In the genomic region with DNA sequence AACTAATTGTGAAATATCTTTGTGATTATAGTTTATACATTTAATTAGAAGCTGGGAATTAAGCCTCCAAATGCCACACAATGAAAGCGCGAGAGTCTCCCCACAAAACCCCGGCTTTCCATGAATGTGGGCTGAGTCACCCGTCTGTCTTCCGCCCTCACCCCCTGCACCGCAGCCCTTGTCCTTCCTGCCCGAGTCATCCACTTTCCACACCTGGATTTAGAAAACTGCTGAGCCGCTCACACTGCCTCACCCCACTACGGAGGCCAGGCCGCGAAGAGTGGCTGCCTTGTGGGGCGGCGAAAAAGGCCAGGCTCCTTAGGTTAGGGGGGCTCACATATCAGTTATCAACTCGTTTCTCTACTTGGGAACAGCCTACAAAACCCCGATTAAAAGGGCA, we compare ENCODE assay signal across 23 mouse cellular contexts.
DNase-seq lines count a peak whose midpoint lies in the region; ATAC-seq and TF ChIP-seq lines count a peak whose summit lies in the region.
"Had no signal": no experiment of that assay in that cellular context is flagged by ENCODE, and none has a peak within 500 bp of the region (broad histone marks: within the 10 kb centered on the region; RNA-seq: fewer than 3 reads in every experiment).

No protein-coding gene starts in this region.

- H3K4me3 ChIP-seq in testis, adult 2 months (ENCODE audit: control insufficient read depth, low read depth, low read length): peak overlapping the region; percentile 53
- no peak overlapping the region for H3K4me3 ChIP-seq in olfactory bulb, adult 2 months (ENCODE audit: insufficient read depth, low read depth, low read length)
- H3K4me3 ChIP-seq: embryonic facial prominence, embryonic 12.5 days; hindbrain, embryonic 10.5 days; limb, embryonic 10.5 days; midbrain, embryonic 10.5 days; neural tube, embryonic 15.5 days had no signal

- no peak for ATAC-seq in CD4-positive, CD25-positive, alpha-beta regulatory T cell, adult 4 months
- ATAC-seq: inflammation-experienced regulatory T-cells, adult 6 months; lung, postnatal 0 days had no signal

- H3K27ac ChIP-seq in testis, adult 2 months (ENCODE audit: control insufficient read depth, insufficient read depth, low read depth, low read length): no peak overlapping the region
- peak overlapping the region; percentile 49; the same call in 1 of the 2 replicates for H3K27ac ChIP-seq in olfactory bulb, adult 2 months (ENCODE audit: insufficient read depth, low read depth, low read length)
- H3K27ac ChIP-seq: embryonic facial prominence, embryonic 12.5 days; hindbrain, embryonic 10.5 days; limb, embryonic 10.5 days; macrophage; midbrain, embryonic 10.5 days; neural tube, embryonic 15.5 days; stomach, postnatal 0 days had no signal

- no peaks in the 10 kb centered on the region for H3K27me3 ChIP-seq in testis, adult 2 months (ENCODE audit: control insufficient read depth, insufficient read depth, low read length)
- H3K27me3 ChIP-seq: embryonic facial prominence, embryonic 12.5 days; neural tube, embryonic 15.5 days had no signal

- intact Hi-C loops in heart, postnatal 10 days (cut with DNase I): no loop called here
- intact Hi-C loops in left cerebral cortex, postnatal 36 days (cut with DNase I): no loop called here

- 42% methylated on average over 15 of the region's 15 CpGs for WGBS in olfactory bulb, adult 2 months

- no peak for TF ChIP-seq CTCF in testis, adult 2 months (IDR thresholded peaks at IDR 0.05; ENCODE audit: control insufficient read depth, insufficient read depth, insufficient replicate concordance, low read depth, low read length)
- no peak for TF ChIP-seq CTCF in olfactory bulb, adult 2 months (IDR thresholded peaks at IDR 0.05; ENCODE audit: insufficient read depth, low read depth, low read length)

- peaks cover 11% of the 10 kb centered on the region for H3K4me1 ChIP-seq in testis, adult 2 months (ENCODE audit: control insufficient read depth, insufficient read depth, low read length)
- H3K4me1 ChIP-seq in olfactory bulb, adult 2 months (ENCODE audit: control insufficient read depth, insufficient read depth, low read length): peaks cover 27% of the 10 kb centered on the region
- H3K4me1 ChIP-seq: embryonic facial prominence, embryonic 12.5 days had no signal

- H3K36me3 ChIP-seq in testis, adult 2 months (ENCODE audit: control insufficient read depth, insufficient read depth, low read length): no peaks in the 10 kb centered on the region
- H3K36me3 ChIP-seq: embryonic facial prominence, embryonic 12.5 days; hindbrain, embryonic 10.5 days; limb, embryonic 10.5 days; midbrain, embryonic 10.5 days; neural tube, embryonic 15.5 days had no signal

- peak; percentile 24 for DNase-seq in CD4-positive, CD25-positive, alpha-beta regulatory T cell, adult 2 months (ENCODE audit: low read depth, low spot score)
- no peak for DNase-seq in testis, postnatal 10 days (ENCODE audit: low spot score)
- peak; percentile 48 to 74 for DNase-seq in thymus, postnatal 36 days
- no peak for DNase-seq in heart, postnatal 10 days
- DNase-seq in left cerebral cortex, postnatal 36 days (ENCODE audit: low spot score in 2 of 2): no peak
- DNase-seq: adrenal gland, postnatal 10 days; cerebellum, adult 2 months; cerebellum, postnatal 25 days; gastrocnemius, postnatal 36 days; kidney, adult 8-10 months; kidney, postnatal 14 days had no signal

- TF ChIP-seq POLR2A in testis, adult 2 months (IDR thresholded peaks at IDR 0.05; ENCODE audit: control insufficient read depth, low read depth, low read length): no peak
- TF ChIP-seq POLR2A in olfactory bulb, adult 2 months (IDR thresholded peaks at IDR 0.05; ENCODE audit: insufficient read depth, low read depth, low read length): no peak

Comparison
In these comparisons a context has a peak if more than half of its experiments do, and no peak if none do; other contexts are left out.
1. DNase-seq: peak in CD4-positive, CD25-positive, alpha-beta regulatory T cell, adult 2 months (single experiment) and thymus, postnatal 36 days (2 of 2); none in testis, postnatal 10 days (single experiment), heart, postnatal 10 days (0 of 2) and left cerebral cortex, postnatal 36 days (0 of 2).